22 mouse cellular contexts compared by ENCODE assay signal in genomic region chr2:113420691-113421090, GRCm38 (mm10).
DNase-seq lines count a peak whose midpoint lies in the region; ATAC-seq and TF ChIP-seq lines count a peak whose summit lies in the region.
"Had no signal": no experiment of that assay in that cellular context is flagged by ENCODE, and none has a peak within 500 bp of the region (broad histone marks: within the 10 kb centered on the region; RNA-seq: fewer than 3 reads in every experiment).

No protein-coding gene starts in this region.

- no peak for ATAC-seq in midbrain, postnatal 0 days (ENCODE audit: low FRiP score)
- ATAC-seq: activated CD4-positive, CD25-positive, alpha-beta regulatory T cell, adult 4 months; forebrain, embryonic 14.5 days; hindbrain, postnatal 0 days had no signal

- TF ChIP-seq EP300 in heart, adult 2 months (IDR thresholded peaks at IDR 0.05; ENCODE audit: insufficient read depth, low read depth, low read length): no peak

- no peak overlapping the region for H3K9ac ChIP-seq in heart, adult 2 months (ENCODE audit: low read depth, low read length)
- no peak overlapping the region for H3K9ac ChIP-seq in midbrain, postnatal 0 days (replicated peaks; ENCODE audit: low read length, poor library complexity, severe bottlenecking)
- H3K9ac ChIP-seq: embryonic facial prominence, embryonic 12.5 days; heart, embryonic 15.5 days; hindbrain, embryonic 13.5 days had no signal

- DNase-seq in adrenal gland, adult (ENCODE audit: inconsistent age in 2 of 2, low spot score in 1 of 2): peak; percentile 12 to 37
- DNase-seq in adrenal gland, adult 2 months: no peak
- peak; percentile 39 for DNase-seq in adipocyte (ENCODE audit: low spot score)
- no peak for DNase-seq in heart, adult 2 months
- DNase-seq in gastrocnemius, adult 2 months: no peak
- no peak for DNase-seq in midbrain, postnatal 0 days (ENCODE audit: low spot score)
- DNase-seq: adrenal gland, postnatal 10 days; cerebellum, adult 11-12 months; cerebellum, adult 9-10 months; cerebellum, postnatal 25 days; gastrocnemius, postnatal 36 days; heart, adult 11 months; heart, postnatal 14 days; kidney, adult 11 months had no signal

- H3K9me3 ChIP-seq in midbrain, postnatal 0 days (ENCODE audit: low read length): no peaks in the 10 kb centered on the region
- H3K9me3 ChIP-seq: embryonic facial prominence, embryonic 12.5 days; heart, embryonic 15.5 days; hindbrain, embryonic 13.5 days had no signal

- H3K79me3 ChIP-seq in C2C12 (ENCODE audit: low read depth): no peaks in the 10 kb centered on the region

- TF ChIP-seq POLR2A in heart, adult 2 months (IDR thresholded peaks at IDR 0.05; ENCODE audit: insufficient read depth, low read depth, low read length): no peak

- H3K4me1 ChIP-seq in heart, adult 2 months (ENCODE audit: control insufficient read depth, insufficient read depth, low read length): no peaks in the 10 kb centered on the region
- no peaks in the 10 kb centered on the region for H3K4me1 ChIP-seq in midbrain, postnatal 0 days (ENCODE audit: insufficient read depth, low read length)
- H3K4me1 ChIP-seq: embryonic facial prominence, embryonic 12.5 days; heart, embryonic 15.5 days; hindbrain, embryonic 13.5 days had no signal

- intact Hi-C loops in heart, adult 2 months (cut with DNase I): no loop called here
- intact Hi-C loops in gastrocnemius, adult 2 months (cut with DNase I): no loop called here

- no peaks in the 10 kb centered on the region for H3K27me3 ChIP-seq in C2C12 (ENCODE audit: control insufficient read depth, insufficient read depth, insufficient read length)
- no peaks in the 10 kb centered on the region for H3K27me3 ChIP-seq in heart, adult 2 months (ENCODE audit: control insufficient read depth, insufficient read depth, low read length)
- H3K27me3 ChIP-seq in midbrain, postnatal 0 days (ENCODE audit: insufficient read depth, low read length): no peaks in the 10 kb centered on the region
- H3K27me3 ChIP-seq: embryonic facial prominence, embryonic 12.5 days; heart, embryonic 15.5 days; hindbrain, embryonic 13.5 days had no signal

- no peaks in the 10 kb centered on the region for H3K36me3 ChIP-seq in C2C12 (ENCODE audit: control insufficient read depth, insufficient read depth)
- no peaks in the 10 kb centered on the region for H3K36me3 ChIP-seq in heart, adult 2 months (ENCODE audit: control insufficient read depth, insufficient read depth, low read length)
- H3K36me3 ChIP-seq in midbrain, postnatal 0 days (ENCODE audit: insufficient read depth, low read length): no peaks in the 10 kb centered on the region
- H3K36me3 ChIP-seq: embryonic facial prominence, embryonic 12.5 days; heart, embryonic 15.5 days; hindbrain, embryonic 13.5 days had no signal

- no peak overlapping the region for H3K27ac ChIP-seq in heart, adult 2 months
- no peak overlapping the region for H3K27ac ChIP-seq in gastrocnemius, adult 2 months
- H3K27ac ChIP-seq in midbrain, postnatal 0 days (ENCODE audit: low read depth, low read length): no peak overlapping the region
- H3K27ac ChIP-seq: embryonic facial prominence, embryonic 12.5 days; heart, embryonic 15.5 days; hindbrain, embryonic 13.5 days; hindbrain, postnatal 0 days had no signal

- no peak for TF ChIP-seq CTCF in C2C12 (IDR thresholded peaks at IDR 0.05; ENCODE audit: control insufficient read depth, insufficient read depth, insufficient read length)
- no peak for TF ChIP-seq CTCF in heart, adult 2 months (IDR thresholded peaks at IDR 0.05)
- TF ChIP-seq CTCF in gastrocnemius, adult 2 months (IDR thresholded peaks at IDR 0.05): no peak
- TF ChIP-seq CTCF in midbrain, postnatal 0 days (IDR thresholded peaks at IDR 0.05): no peak

- H3K4me2 ChIP-seq in midbrain, postnatal 0 days (ENCODE audit: low read depth, low read length, poor library complexity, severe bottlenecking): no peak overlapping the region
- H3K4me2 ChIP-seq: embryonic facial prominence, embryonic 12.5 days; heart, embryonic 11.5 days; heart, embryonic 15.5 days; hindbrain, embryonic 13.5 days had no signal

- 66% methylated on average over 3 of the region's 3 CpGs for WGBS in heart, adult 2 months
- WGBS in midbrain, postnatal 0 days: 94% methylated on average over 3 of the region's 3 CpGs

- H3ac ChIP-seq in C2C12 (ENCODE audit: control insufficient read depth, insufficient read length, low read depth): no peak overlapping the region

- no peaks in the 10 kb centered on the region for H3K79me2 ChIP-seq in C2C12 (ENCODE audit: control insufficient read depth, insufficient read depth)
- no peaks in the 10 kb centered on the region for H3K79me2 ChIP-seq in heart, adult 2 months (replicated peaks; ENCODE audit: control insufficient read depth, insufficient read depth, low read length)

- H3K4me3 ChIP-seq in C2C12 (ENCODE audit: insufficient read depth, poor library complexity, severe bottlenecking): no peak overlapping the region
- H3K4me3 ChIP-seq in heart, adult 2 months: no peak overlapping the region
- no peak overlapping the region for H3K4me3 ChIP-seq in gastrocnemius, adult 2 months
- H3K4me3 ChIP-seq in midbrain, postnatal 0 days (ENCODE audit: low read depth, low read length): no peak overlapping the region
- H3K4me3 ChIP-seq: embryonic facial prominence, embryonic 12.5 days; heart, embryonic 15.5 days; hindbrain, embryonic 13.5 days had no signal

TF ChIP-seq in C2C12, 6 proteins besides CTCF, POLR2A, EP300 and RAD21:
- no peak for TF ChIP-seq MYOD1 (IDR thresholded peaks at IDR 0.05; ENCODE audit: control insufficient read depth, insufficient read length, low read depth)
- peak; percentile 22 for TF ChIP-seq MAX (IDR thresholded peaks at IDR 0.05)
TF ChIP-seq in C2C12: peak in this region for 1.

Comparison
In these comparisons a context has a peak if more than half of its experiments do, and no peak if none do; other contexts are left out.
1. DNase-seq: peak in adrenal gland, adult (2 of 2) and adipocyte (single experiment); none in adrenal gland, adult 2 months (single experiment), heart, adult 2 months (0 of 2), gastrocnemius, adult 2 months (single experiment) and midbrain, postnatal 0 days (single experiment).